Mouse (Mus musculus) left cerebral cortex, adult 6 months (tissue): ENCODE results near the gene Tstd1. TPM values are rescaled to one million over a fixed set of nuclear protein-coding genes. Genes with fewer than 3 reads are reported as not detected.

Experiments used
- long read RNA-seq, 2 experiments: library from polyadenylated mRNA; unstranded; transcript quantifications; one replicate each; pipeline ENCODE4 v2.0.0; 2019 to 2020
- polyA plus RNA-seq: library from polyadenylated mRNA; unstranded; fragments of <200 nt; fragmentation: Nextera tagmentation; gene quantifications from 2 replicates; pipeline ENCODE4 v1.2.3, GENCODE M21; 2021

Gene Tstd1
- polyA plus RNA-seq = 1.2 and 1.9 TPM in 2 replicates
- long read RNA-seq, experiment 1, partial matches to known transcripts = 0 of 1 reads
- long read RNA-seq, experiment 1, other reads (novel, unspliced or antisense) = 1 of 1 reads
- long read RNA-seq, experiment 2 = 0 reads

DNA sequence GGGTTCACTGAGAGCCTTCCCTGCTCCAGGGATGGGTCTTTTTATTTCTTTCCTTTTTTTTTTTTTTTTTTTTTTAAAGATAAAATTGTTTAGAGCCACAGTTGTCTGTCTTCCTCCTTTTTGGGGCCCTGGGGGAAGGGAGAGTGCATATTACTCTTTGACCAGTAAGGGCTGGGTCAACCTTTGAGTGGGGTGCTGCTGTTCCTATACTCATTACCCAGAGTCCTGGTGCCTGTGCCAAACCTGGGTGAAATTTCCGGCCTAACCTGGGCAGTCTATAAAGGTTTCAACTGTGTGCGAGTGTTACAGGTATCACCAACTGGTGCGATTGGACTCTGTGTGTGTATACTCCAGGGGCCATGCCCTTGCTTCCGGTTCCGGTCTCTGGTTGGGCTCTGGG lies at the start of gene Tstd1:
Tstd1 (plus strand) TSS at position 213 of the 400 bp plus-strand sequence.

GRCm38 (mm10) chr1:171369845-171370556 lies 48.7 kb upstream of the Tstd1 start, which contains the start of gene Nectin4:
Gene Nectin4 (plus strand): TSS chr1:171370099.

DNA sequence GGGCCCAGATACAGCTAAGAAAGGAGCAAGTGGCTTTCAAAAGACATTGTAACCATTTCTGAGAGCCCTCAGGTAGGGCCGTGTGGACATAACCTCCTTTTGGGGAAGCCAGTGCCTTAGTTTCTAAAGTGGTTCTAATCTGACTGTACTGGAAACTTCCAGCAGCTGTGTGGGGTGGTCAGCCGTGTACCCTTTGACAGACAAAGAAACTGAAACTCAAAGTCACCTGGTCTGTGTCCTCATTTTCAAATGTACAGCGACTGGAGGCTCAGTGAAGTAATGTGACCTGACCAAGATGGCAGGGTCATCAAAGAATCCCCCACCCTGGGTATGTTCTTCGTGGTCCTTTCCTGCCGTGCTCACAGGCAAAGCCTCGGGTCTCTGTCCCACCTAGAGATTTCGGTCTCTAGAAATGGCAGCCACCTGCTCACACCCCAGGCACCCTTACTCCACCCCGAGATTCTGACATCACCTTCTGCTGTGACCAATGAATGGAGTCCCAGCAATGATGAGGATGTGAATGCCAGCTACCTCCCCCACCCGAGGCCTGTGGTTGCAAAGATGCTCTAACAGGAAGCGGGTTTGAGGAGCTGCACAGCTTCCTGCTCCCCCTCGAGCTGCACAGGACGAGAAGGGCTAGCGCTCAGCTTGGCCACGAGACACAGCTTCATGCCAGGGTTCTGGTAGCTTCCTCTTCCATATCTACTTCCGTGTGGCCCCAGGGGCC lies 30.1 kb upstream of the Tstd1 start, which contains the start of gene Arhgap30:
Arhgap30 (plus strand) TSS at position 579 of the 727 bp plus-strand sequence.

GRCm38 (mm10) chr1:171410947-171411484 lies 7.7 kb upstream of the Tstd1 start, which contains the start of gene Usf1:
Gene Usf1 (plus strand): TSS chr1:171411313.

GRCm38 (mm10) chr1:171437264-171438013 lies 18.8 kb downstream of the Tstd1 start, which contains the start of gene F11r:
Gene F11r (plus strand): TSS chr1:171437535.

Other genes with a start within 250 kb of the Tstd1 start
- 128 and 132 TPM in 2 replicates for gene Pcp4l1, start 222.6 kb upstream of the Tstd1 start, polyA plus RNA-seq
- 0.09 and 0.15 TPM in 2 replicates for gene Nr1i3, start 204.9 kb upstream of the Tstd1 start, polyA plus RNA-seq
- 89.4 and 110 TPM in 2 replicates for gene Tomm40l, start 196.4 kb upstream of the Tstd1 start, polyA plus RNA-seq
- 3.2 and 4.7 TPM in 2 replicates for gene Apoa2, start 193.8 kb upstream of the Tstd1 start, polyA plus RNA-seq
- 94.0 and 105 TPM in 2 replicates for gene Fcer1g, start 184.5 kb upstream of the Tstd1 start, polyA plus RNA-seq
- 4.4 and 4.5 TPM in 2 replicates for gene Adamts4, start 168.5 kb upstream of the Tstd1 start, polyA plus RNA-seq
- gene Ndufs2, start 167.5 kb upstream of the Tstd1 start, polyA plus RNA-seq = 129 and 207 TPM in 2 replicates
- 53.3 and 58.3 TPM in 2 replicates for gene B4galt3, start 148.5 kb upstream of the Tstd1 start, polyA plus RNA-seq
- gene Ppox, start 137.7 kb upstream of the Tstd1 start, polyA plus RNA-seq = 9.7 and 14.4 TPM in 2 replicates
- 39.2 and 44.6 TPM in 2 replicates for gene Usp21, start 130.9 kb upstream of the Tstd1 start, polyA plus RNA-seq
- gene Ufc1, start 123.8 kb upstream of the Tstd1 start, polyA plus RNA-seq = 171 and 203 TPM in 2 replicates
- gene Dedd, start 89.7 kb upstream of the Tstd1 start, polyA plus RNA-seq = 35.3 and 38.1 TPM in 2 replicates
- 32.0 and 41.0 TPM in 2 replicates for gene Nit1, start 73.2 kb upstream of the Tstd1 start, polyA plus RNA-seq
- 136 and 195 TPM in 2 replicates for gene Pfdn2, start 73.2 kb upstream of the Tstd1 start, polyA plus RNA-seq
- gene Klhdc9, start 58.1 kb upstream of the Tstd1 start, polyA plus RNA-seq = 9.3 and 10.6 TPM in 2 replicates
- gene Nectin4, start 48.8 kb upstream of the Tstd1 start, polyA plus RNA-seq = 1.9 and 2.0 TPM in 2 replicates
- 0.60 and 0.85 TPM in 2 replicates for gene Arhgap30, start 29.9 kb upstream of the Tstd1 start, polyA plus RNA-seq
- 37.9 and 48.2 TPM in 2 replicates for gene Usf1, start 7.6 kb upstream of the Tstd1 start, polyA plus RNA-seq
- 8.6 TPM in 2 replicates for gene F11r, start 18.7 kb downstream of the Tstd1 start, polyA plus RNA-seq
- 6.7 and 7.4 TPM in 2 replicates for gene Alyref2, start 84.6 kb downstream of the Tstd1 start, polyA plus RNA-seq
- not detected in 2 replicates for gene Itln1, start 116.4 kb downstream of the Tstd1 start, polyA plus RNA-seq
- 0.09 TPM in 1 of 2 replicates, not detected in the other for gene Cd244a, start 140.3 kb downstream of the Tstd1 start, polyA plus RNA-seq
- 0.10 and 0.15 TPM in 2 replicates for gene Ly9, start 188.5 kb downstream of the Tstd1 start, polyA plus RNA-seq
- 0.11 TPM in 1 of 2 replicates, not detected in the other for gene Slamf7, start 234.2 kb downstream of the Tstd1 start, polyA plus RNA-seq